Mouse (Mus musculus) mouse embryonic stem cell (cell line): ENCODE data around the gene Tmem243.

Experiments
- in situ Hi-C, 2 experiments: fragments of 300-500 bp; cut with MboI; formaldehyde crosslinking; loops; 1 replicate in 1 of 2; 3 replicates in 1 of 2; pipeline ENCODE4 v1.14.3; 2019 to 2020; ENCODE audit warnings: low sequenced_read_pairs in 2 of 2, low pct_unique_long_range_greater_than_20kb in 1 of 2, mixed read lengths in 1 of 2; ENCODE audit not compliant: unreplicated experiment in 1 of 2

Gene Tmem243

GRCm38 (mm10) chr5:9100207-9100848 is at the start of gene Tmem243:
TSS of gene Tmem243 (plus strand) at chr5:9100668.
- in situ Hi-C loops, result no loop called here

- in situ Hi-C loops, result no loop called here
These were observed 44.3 kb upstream of the Tmem243 start for GRCm38 (mm10) chr5:9056020-9056660.

GRCm38 (mm10) chr5:9057277-9057879 is 43.1 kb upstream of the Tmem243 start:
- in situ Hi-C loops, result no loop called here

- in situ Hi-C loops, result no loop called here
These were observed 41.0 kb upstream of the Tmem243 start for GRCm38 (mm10) chr5:9059303-9060023.

GRCm38 (mm10) chr5:9060228-9060627 is 40.2 kb upstream of the Tmem243 start:
- in situ Hi-C loops, result no loop called here

GRCm38 (mm10) chr5:9064217-9064616 is 36.3 kb upstream of the Tmem243 start:
- in situ Hi-C loops, result no loop called here

GRCm38 (mm10) chr5:9068886-9069285 is 31.6 kb upstream of the Tmem243 start:
- in situ Hi-C loops, result no loop called here

GRCm38 (mm10) chr5:9069599-9070209 is 30.8 kb upstream of the Tmem243 start:
- in situ Hi-C loops, result no loop called here

GRCm38 (mm10) chr5:9071360-9071759 is 29.1 kb upstream of the Tmem243 start:
- in situ Hi-C loops, result no loop called here

GRCm38 (mm10) chr5:9073177-9073854 is 27.2 kb upstream of the Tmem243 start:
- in situ Hi-C loops, result no loop called here

GRCm38 (mm10) chr5:9079773-9080501 is 20.5 kb upstream of the Tmem243 start:
- in situ Hi-C loops, result no loop called here

- in situ Hi-C loops, result no loop called here
These were observed 13.3 kb upstream of the Tmem243 start for GRCm38 (mm10) chr5:9086924-9087719.

- in situ Hi-C loops, result no loop called here
These were observed 9.9 kb upstream of the Tmem243 start for GRCm38 (mm10) chr5:9090493-9091106.

GRCm38 (mm10) chr5:9092716-9093115 is 7.8 kb upstream of the Tmem243 start:
- in situ Hi-C loops, result no loop called here

- in situ Hi-C loops, result no loop called here
These were observed 7.0 kb upstream of the Tmem243 start for GRCm38 (mm10) chr5:9093490-9093889.

GRCm38 (mm10) chr5:9100849-9101801 is 657 bp downstream of the Tmem243 start:
- in situ Hi-C loops, result no loop called here
